Comparison of ENCODE assay signal across 34 mouse cellular contexts in genomic region chr5:38826586-38826985, GRCm38 (mm10). TPM values are rescaled to one million over a fixed set of nuclear protein-coding genes. Genes with fewer than 3 reads are reported as not detected.
"Had no signal": no experiment of that assay in that cellular context is flagged by ENCODE, and none has a peak within 500 bp of the region (broad histone marks: within the 10 kb centered on the region; RNA-seq: fewer than 3 reads in every experiment).

No protein-coding gene starts in this region.

- H3K36me3 ChIP-seq: limb, embryonic 10.5 days; limb, embryonic 12.5 days; limb, embryonic 13.5 days; limb, embryonic 15.5 days; liver, embryonic 12.5 days; liver, embryonic 13.5 days; liver, embryonic 15.5 days; lung, embryonic 15.5 days; midbrain, embryonic 12.5 days; midbrain, embryonic 13.5 days; midbrain, embryonic 15.5 days; neural tube, embryonic 12.5 days had no signal

- DNase-seq: left cerebral cortex, postnatal 4 days; liver; liver, embryonic 13.5 days; liver, postnatal 0 days; lung, adult 18-20 months; lung, adult 2 months; lung, embryonic 14.5 days; lung, postnatal 10 days; lung, postnatal 14 days; lung, postnatal 36 days; lung, postnatal 4 days; midbrain, embryonic 14.5 days had no signal

- H3K4me2 ChIP-seq: limb, embryonic 12.5 days; limb, embryonic 13.5 days; limb, embryonic 15.5 days; liver, embryonic 11.5 days; liver, embryonic 12.5 days; liver, embryonic 13.5 days; liver, embryonic 15.5 days; lung, embryonic 14.5 days; lung, embryonic 15.5 days; midbrain, embryonic 12.5 days; midbrain, embryonic 13.5 days; midbrain, embryonic 15.5 days; neural tube, embryonic 12.5 days had no signal

- H3K4me1 ChIP-seq: limb, embryonic 10.5 days; limb, embryonic 12.5 days; limb, embryonic 13.5 days; limb, embryonic 15.5 days; liver, embryonic 12.5 days; liver, embryonic 13.5 days; liver, embryonic 15.5 days; lung, embryonic 15.5 days; midbrain, embryonic 12.5 days; midbrain, embryonic 15.5 days; neural tube, embryonic 12.5 days had no signal

- H3K4me3 ChIP-seq: left cerebral cortex, adult 2 months; limb, embryonic 10.5 days; limb, embryonic 12.5 days; limb, embryonic 13.5 days; limb, embryonic 15.5 days; liver, embryonic 12.5 days; liver, embryonic 13.5 days; liver, embryonic 15.5 days; lung, embryonic 15.5 days; megakaryocyte, embryonic 14.5 days; midbrain, embryonic 12.5 days; midbrain, embryonic 13.5 days; midbrain, embryonic 15.5 days; myocyte; neural tube, embryonic 12.5 days had no signal

- H3K27ac ChIP-seq: left cerebral cortex, adult 2 months; limb, embryonic 10.5 days; limb, embryonic 12.5 days; limb, embryonic 13.5 days; limb, embryonic 15.5 days; liver, embryonic 12.5 days; liver, embryonic 13.5 days; liver, embryonic 14.5 days; liver, embryonic 15.5 days; lung, embryonic 15.5 days; macrophage; midbrain, embryonic 12.5 days; midbrain, embryonic 13.5 days; midbrain, embryonic 15.5 days; neural tube, embryonic 12.5 days had no signal

- H3K27me3 ChIP-seq: limb, embryonic 12.5 days; limb, embryonic 13.5 days; limb, embryonic 15.5 days; liver, embryonic 12.5 days; liver, embryonic 13.5 days; liver, embryonic 15.5 days; lung, embryonic 15.5 days; megakaryocyte, embryonic 14.5 days; midbrain, embryonic 12.5 days; midbrain, embryonic 13.5 days; midbrain, embryonic 15.5 days; neural tube, embryonic 12.5 days had no signal

- H3K9me3 ChIP-seq: limb, embryonic 10.5 days; limb, embryonic 12.5 days; limb, embryonic 13.5 days; limb, embryonic 15.5 days; liver, embryonic 12.5 days; liver, embryonic 13.5 days; liver, embryonic 15.5 days; lung, embryonic 15.5 days; midbrain, embryonic 12.5 days; midbrain, embryonic 13.5 days; midbrain, embryonic 15.5 days; neural tube, embryonic 12.5 days had no signal

- H3K9ac ChIP-seq: limb, embryonic 12.5 days; limb, embryonic 13.5 days; limb, embryonic 15.5 days; liver, embryonic 12.5 days; liver, embryonic 13.5 days; liver, embryonic 14.5 days; liver, embryonic 15.5 days; liver, postnatal 0 days; lung, embryonic 14.5 days; lung, embryonic 15.5 days; midbrain, embryonic 12.5 days; midbrain, embryonic 13.5 days; midbrain, embryonic 15.5 days; neural tube, embryonic 12.5 days had no signal

- ATAC-seq: liver, embryonic 12.5 days; liver, postnatal 0 days; lung, postnatal 0 days; midbrain, embryonic 13.5 days; midbrain, embryonic 15.5 days; midbrain, embryonic 16.5 days had no signal

RNA-seq across cellular contexts. Expression of gene Clnk, which starts 50.0 kb away (rescaled TPM):
- polyA plus RNA-seq: limb, embryonic 12.5 days; limb, embryonic 13.5 days; liver, adult 2 months; liver, embryonic 12.5 days; liver, embryonic 13.5 days; liver, embryonic 15.5 days; lung, embryonic 14.5 days; lung, embryonic 16.5 days; lung, postnatal 0 days; macrophage; myocyte; neural tube, embryonic 11.5 days; neural tube, embryonic 12.5 days had no signal
